Mouse (Mus musculus) CD4-positive, CD25-positive, alpha-beta regulatory T cell (primary cell): ENCODE data around the gene Fcgr1. TPM values are rescaled to one million over a fixed set of nuclear protein-coding genes. Genes with fewer than 3 reads are reported as not detected.

ENCODE experiments used
- polyA plus RNA-seq: library from polyadenylated mRNA; unstranded; fragments of 100-300 nt; shearing (Covaris generic); gene quantifications from one replicate; pipeline ENCODE4 v1.2.1, GENCODE M21; 2017

Gene Fcgr1
- polyA plus RNA-seq = 0.20 TPM

GRCm38 (mm10) chr3:96293787-96294186 lies at the start of gene Fcgr1:
Gene Fcgr1 (minus strand): TSS chr3:96293969.

GRCm38 (mm10) chr3:96269511-96270474 lies 24.0 kb downstream of the Fcgr1 start, which contains the start of gene Hist2h2bb:
Gene Hist2h2bb (plus strand): TSS chr3:96269752.

GRCm38 (mm10) chr3:96268051-96268775 lies 25.6 kb downstream of the Fcgr1 start, which contains the start of gene Hist2h3b:
Gene Hist2h3b (plus strand): TSS chr3:96268654.

GRCm38 (mm10) chr3:96262979-96263550 lies 30.7 kb downstream of the Fcgr1 start, which contains the start of gene Hist2h4:
Gene Hist2h4 (minus strand): TSS chr3:96263311.

GRCm38 (mm10) chr3:96246427-96246856 lies 47.3 kb downstream of the Fcgr1 start, which contains the start of gene Hist2h3c1:
Gene Hist2h3c1 (plus strand): TSS chr3:96246685.

GRCm38 (mm10) chr3:96245003-96245886 lies 48.5 kb downstream of the Fcgr1 start, which contains the start of gene Hist2h2aa1:
Gene Hist2h2aa1 (plus strand): TSS chr3:96245497.

GRCm38 (mm10) chr3:96239949-96240798 lies 53.6 kb downstream of the Fcgr1 start, which contains the start of gene Hist2h2aa2:
Gene Hist2h2aa2 (minus strand): TSS chr3:96240276.

GRCm38 (mm10) chr3:96238954-96239793 lies 54.6 kb downstream of the Fcgr1 start, which contains the start of gene Hist2h3c2:
Gene Hist2h3c2 (minus strand): TSS chr3:96239127.

Other genes with a start within 250 kb of the Fcgr1 start
- gene Vps45, start 235.5 kb downstream of the Fcgr1 start, polyA plus RNA-seq = 28.6 TPM
- gene Otud7b, start 189.4 kb downstream of the Fcgr1 start, polyA plus RNA-seq = 19.7 TPM
- 3.7 TPM for gene Mtmr11, start 132.0 kb downstream of the Fcgr1 start, polyA plus RNA-seq
- gene Sf3b4, start 121.6 kb downstream of the Fcgr1 start, polyA plus RNA-seq = 140 TPM
- gene Sv2a, start 112.8 kb downstream of the Fcgr1 start, polyA plus RNA-seq = 3.5 TPM
- 32.6 TPM for gene Bola1, start 74.3 kb downstream of the Fcgr1 start, polyA plus RNA-seq
- gene Hist2h2ab, start 74.1 kb downstream of the Fcgr1 start, polyA plus RNA-seq = 0.95 TPM
- 9.2 TPM for gene Hist2h2ac, start 73.1 kb downstream of the Fcgr1 start, polyA plus RNA-seq
- gene Hist2h2be, start 72.8 kb downstream of the Fcgr1 start, polyA plus RNA-seq = 4.6 TPM
- 0.77 TPM for gene Hist2h3c2, start 54.8 kb downstream of the Fcgr1 start, polyA plus RNA-seq
- 73.7 TPM for gene Hist2h2aa2, start 53.7 kb downstream of the Fcgr1 start, polyA plus RNA-seq
- not detected for gene Hist2h2aa1, start 48.5 kb downstream of the Fcgr1 start, polyA plus RNA-seq
- not detected for gene Hist2h3c1, start 47.3 kb downstream of the Fcgr1 start, polyA plus RNA-seq
- gene Hist2h4, start 30.7 kb downstream of the Fcgr1 start, polyA plus RNA-seq = 4.2 TPM
- gene Hist2h3b, start 25.3 kb downstream of the Fcgr1 start, polyA plus RNA-seq = 7.6 TPM
- gene Hist2h2bb, start 24.2 kb downstream of the Fcgr1 start, polyA plus RNA-seq = 5.4 TPM
- gene BC107364, start 158.3 kb upstream of the Fcgr1 start, polyA plus RNA-seq = not detected
- not detected for gene Hfe2, start 231.2 kb upstream of the Fcgr1 start, polyA plus RNA-seq